ENCODE assay signal across 12 mouse cellular contexts in genomic region chr2:147647972-147648371, GRCm38 (mm10).
"Had no signal": no experiment of that assay in that cellular context is flagged by ENCODE, and none has a peak within 500 bp of the region (broad histone marks: within the 10 kb centered on the region; RNA-seq: fewer than 3 reads in every experiment).

No protein-coding gene starts in this region.

- H3K4me2 ChIP-seq: midbrain, embryonic 12.5 days; neural tube, embryonic 13.5 days had no signal

- DNase-seq: kidney, adult 2 months; left cerebral cortex, postnatal 4 days; lung, adult 18-20 months; retina, postnatal 1 day; right cerebral cortex, postnatal 4 days; thymus, postnatal 4 days had no signal

- H3K27me3 ChIP-seq: midbrain, embryonic 12.5 days; neural tube, embryonic 13.5 days had no signal

- ATAC-seq: hindbrain, postnatal 0 days; midbrain, embryonic 16.5 days had no signal

- H3K9ac ChIP-seq: liver, embryonic 14.5 days; midbrain, embryonic 12.5 days; neural tube, embryonic 13.5 days had no signal

- H3K4me3 ChIP-seq: midbrain, embryonic 12.5 days; neural tube, embryonic 13.5 days had no signal

- H3K4me1 ChIP-seq: midbrain, embryonic 12.5 days; neural tube, embryonic 13.5 days had no signal

- H3K36me3 ChIP-seq: midbrain, embryonic 12.5 days; neural tube, embryonic 13.5 days had no signal

- H3K9me3 ChIP-seq: midbrain, embryonic 12.5 days; neural tube, embryonic 13.5 days had no signal

- H3K27ac ChIP-seq: hindbrain, postnatal 0 days; liver, embryonic 14.5 days; midbrain, embryonic 12.5 days; neural tube, embryonic 13.5 days; stomach, postnatal 0 days had no signal
